Mouse (Mus musculus): Measurements from ENCODE around the gene Rnase12.
A peak's percentile ranks its signal among the peaks of the same experiment; 100 is the strongest.
"Not testable (repeated sequence)": the region's sequence is repeated elsewhere in the genome, so short reads cannot be mapped to it uniquely, and the experiment has no call there.

Rnase12 gene

DNA sequence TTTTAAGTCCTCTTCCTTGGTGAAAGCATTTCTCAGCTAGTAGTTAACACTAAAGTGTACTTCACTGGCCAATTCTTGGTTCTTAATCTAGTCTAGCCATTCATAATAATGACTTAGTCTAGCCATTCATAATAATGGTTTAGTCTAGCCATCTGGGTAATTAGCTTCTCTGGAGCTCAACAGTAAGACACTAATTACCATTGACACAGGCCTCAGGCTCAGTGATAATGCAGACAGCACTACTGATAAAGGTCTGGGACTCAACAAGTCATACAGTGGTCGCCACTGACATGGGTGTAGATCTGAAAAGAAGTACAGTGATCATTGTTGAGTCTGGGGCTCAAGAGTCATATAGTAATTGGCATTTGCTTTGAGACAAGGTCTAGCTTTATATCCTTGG is 32.6 kb downstream of the Rnase12 start:
- DNase-seq (ENCODE audit: extremely low read depth, low read depth, low spot score): no peak

DNA sequence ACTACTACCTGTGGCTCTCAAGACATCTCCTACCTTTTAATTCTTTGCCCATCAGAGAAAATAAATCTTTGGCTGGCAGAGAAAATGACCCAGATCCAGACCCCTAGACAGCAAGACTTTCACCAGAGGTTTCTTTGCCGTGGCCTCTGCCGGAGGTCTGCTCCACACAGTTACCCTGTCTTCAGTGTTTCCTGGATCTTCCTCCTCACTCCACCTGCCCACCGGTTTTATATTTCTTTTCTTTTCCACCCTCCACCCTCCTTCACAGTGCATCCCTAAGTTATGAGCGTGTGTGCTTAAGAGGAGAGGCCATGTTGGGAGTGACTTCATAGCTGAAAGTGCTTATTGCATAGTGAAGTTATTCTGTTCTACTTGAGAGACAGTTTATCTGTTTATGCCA is 34.0 kb downstream of the Rnase12 start:
- no peak for DNase-seq (ENCODE audit: extremely low read depth, low read depth, low spot score)

DNA sequence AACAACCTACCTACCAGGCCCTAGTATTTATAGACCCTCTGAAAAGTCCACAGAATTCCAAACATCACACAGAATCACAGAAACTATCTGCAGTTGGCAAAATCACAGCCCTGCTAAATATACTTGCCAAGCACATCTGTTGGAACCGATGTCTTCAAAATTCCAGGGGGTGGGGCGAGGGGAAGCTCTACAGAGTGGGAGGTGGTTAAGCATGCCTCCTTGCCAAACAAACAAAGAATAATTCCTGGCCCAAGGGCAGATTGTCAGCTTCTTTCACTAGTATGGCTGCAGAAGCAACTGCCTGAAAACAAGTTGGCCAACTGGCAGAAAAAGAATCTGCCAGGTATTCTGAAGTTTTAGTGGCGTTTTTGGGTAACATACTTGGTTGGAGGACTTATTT is 40.2 kb downstream of the Rnase12 start:
- peak; percentile 63 for DNase-seq (ENCODE audit: extremely low read depth, low read depth, low spot score)

DNA sequence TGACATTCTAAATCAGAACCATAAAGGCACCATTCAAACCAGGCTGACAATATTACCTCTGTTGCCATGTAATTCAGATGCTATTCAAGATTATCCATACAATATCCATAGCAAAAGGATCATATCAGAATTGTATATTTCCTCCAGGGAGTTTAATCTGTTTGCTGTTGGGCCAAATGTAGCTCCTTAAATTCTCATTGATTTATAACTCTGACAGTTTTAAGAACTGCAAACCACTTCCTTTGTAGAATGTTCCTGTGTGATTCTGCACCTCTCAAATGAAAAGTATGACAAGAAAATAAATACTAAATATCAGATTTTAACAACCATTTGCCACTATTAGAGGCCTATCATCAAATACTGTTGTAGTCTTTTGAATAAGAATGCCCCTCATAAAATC is 41.7 kb downstream of the Rnase12 start:
- no peak for DNase-seq (ENCODE audit: extremely low read depth, low read depth, low spot score)

DNA sequence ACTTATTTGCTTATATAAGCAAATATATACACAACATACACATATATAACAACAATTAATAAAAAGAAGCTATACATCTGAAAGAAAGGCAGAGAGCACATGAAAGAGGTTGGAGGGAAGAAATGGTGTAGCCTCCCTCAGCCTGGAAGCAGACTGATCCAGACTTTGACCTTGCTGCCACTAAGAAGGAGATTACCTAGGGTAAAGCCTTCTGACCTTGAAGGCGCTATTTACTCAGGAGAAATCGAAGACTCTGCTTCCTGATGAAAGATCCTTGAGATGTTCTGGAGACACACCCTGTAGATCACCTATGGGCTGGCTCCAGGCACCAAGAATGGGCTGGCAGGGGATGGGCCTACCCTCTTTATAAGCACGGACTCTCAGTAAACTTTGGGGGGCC is 42.7 kb downstream of the Rnase12 start:
- DNase-seq (ENCODE audit: extremely low read depth, low read depth, low spot score): not testable (repeated sequence)

DNA sequence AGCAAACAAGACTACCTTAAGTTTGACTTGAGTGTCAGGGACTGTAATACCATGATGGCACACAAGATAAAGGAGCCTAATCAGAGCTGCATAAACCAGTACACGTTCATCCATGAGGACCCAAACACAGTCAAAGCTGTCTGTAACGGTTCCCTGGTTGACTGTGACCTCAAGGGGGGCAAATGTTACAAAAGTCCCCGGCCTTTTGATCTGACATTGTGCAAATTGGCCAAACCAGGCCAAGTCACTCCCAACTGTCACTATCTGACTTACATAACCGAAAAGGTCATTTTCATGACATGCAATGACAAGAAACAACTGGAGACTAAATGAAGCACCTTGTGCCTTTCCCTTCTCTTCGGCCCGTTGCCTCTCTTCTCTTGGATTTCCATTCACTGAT is 47.9 kb downstream of the Rnase12 start:
- DNase-seq (ENCODE audit: extremely low read depth, low read depth, low spot score): no peak

DNA sequence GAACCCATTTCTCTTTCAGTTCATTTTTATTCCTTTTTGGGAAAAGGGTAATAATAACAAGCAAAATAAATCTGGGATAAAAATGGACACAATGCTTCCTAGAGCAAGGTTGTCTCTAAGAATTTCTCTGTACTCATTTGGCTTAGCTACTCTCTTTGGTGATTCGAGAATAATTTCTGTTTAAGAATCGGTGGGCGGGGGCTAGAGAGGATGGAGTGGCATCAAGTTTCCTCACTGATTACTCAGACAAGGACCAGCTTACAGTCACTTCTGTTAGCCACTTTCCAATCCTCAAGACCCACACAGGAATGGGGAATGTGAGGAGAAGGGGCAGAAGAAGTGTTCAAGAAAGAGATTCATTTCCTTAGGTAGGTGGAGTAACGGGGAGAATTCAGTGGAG is 48.7 kb downstream of the Rnase12 start:
- no peak for DNase-seq (ENCODE audit: extremely low read depth, low read depth, low spot score)

DNA sequence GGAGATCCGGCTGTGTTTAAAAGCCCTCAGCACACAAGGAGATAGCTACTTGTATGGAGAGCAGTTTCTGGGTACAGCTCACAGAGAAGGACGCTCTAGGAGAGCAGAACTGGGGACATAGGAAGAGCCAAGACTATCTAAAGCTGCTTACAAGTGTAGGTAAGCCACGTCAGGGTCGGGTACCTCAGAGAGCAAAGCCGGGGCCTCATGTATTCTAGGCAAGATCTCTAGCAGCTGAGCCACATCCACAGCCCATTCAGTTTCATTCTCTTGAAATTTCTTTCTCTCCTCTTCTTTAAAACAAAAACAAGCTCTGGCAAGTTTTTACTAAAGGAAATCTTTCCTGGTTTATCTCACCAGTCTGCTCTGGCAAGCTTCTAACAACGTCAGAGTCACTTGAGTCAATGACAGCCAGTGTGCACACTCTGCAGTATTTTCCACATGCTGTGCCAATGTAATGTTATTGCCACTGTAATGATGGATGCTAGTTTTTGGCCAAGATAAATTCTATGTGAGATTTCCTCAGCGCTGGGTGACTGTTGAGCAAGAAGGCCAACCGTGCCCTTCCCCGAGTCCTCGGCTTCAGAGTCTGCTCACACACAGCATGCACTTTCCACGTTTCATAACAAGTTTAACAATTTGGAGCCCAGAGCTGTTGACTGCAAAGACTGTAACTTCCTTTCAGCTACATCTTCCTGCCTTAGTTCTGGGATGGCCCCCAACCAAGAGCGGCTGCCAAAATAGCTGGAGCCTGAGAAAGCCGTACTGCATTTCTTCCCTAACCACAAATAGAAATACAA is 49.3 kb downstream of the Rnase12 start:
- DNase-seq (ENCODE audit: extremely low read depth, low read depth, low spot score): peak; percentile 96

DNA sequence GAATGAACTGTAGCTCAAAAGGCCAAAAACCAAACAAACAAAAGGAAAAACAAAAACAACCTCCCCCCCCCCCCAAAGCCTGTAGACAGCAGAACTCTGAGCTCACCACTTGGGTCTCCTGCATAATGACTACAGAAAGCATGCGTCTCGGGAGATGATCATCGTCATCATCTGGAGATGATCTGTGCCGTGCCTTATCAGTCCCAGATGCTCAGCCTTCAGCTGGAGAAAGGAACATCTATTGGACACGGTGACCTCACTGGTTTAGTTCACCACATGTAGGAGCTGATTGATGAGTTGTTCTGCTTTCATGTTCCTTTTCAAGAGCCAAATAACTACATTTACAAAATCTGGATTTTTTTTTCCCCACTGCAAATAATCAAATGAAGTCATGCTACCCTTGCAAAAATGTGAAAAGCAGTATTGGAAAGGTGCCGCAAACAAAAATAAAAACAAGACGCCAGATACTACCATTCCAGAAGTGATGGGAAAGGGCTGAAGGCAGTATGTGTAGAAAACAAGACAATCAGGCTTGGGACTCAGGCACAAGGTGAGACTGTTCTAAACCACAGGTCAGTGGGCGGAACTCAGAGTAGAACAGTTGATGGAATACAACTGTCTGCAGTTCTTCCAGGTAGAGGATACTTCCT is 50.2 kb downstream of the Rnase12 start, which contains the start of gene Rnase10:
TSS of gene Rnase10 (plus strand) at position 600 of the 650 bp plus-strand sequence.
- DNase-seq (ENCODE audit: extremely low read depth, low read depth, low spot score): no peak

All from fat pad, adult 2 months (tissue).